Mouse (Mus musculus) ES-E14 (cell line): Measurements from ENCODE around the gene Adam17.

Experiments used
- HCFC1 ChIP-seq: IDR thresholded peaks from 2 replicates; pipeline ENCODE4 v1.6.1; 2012; ENCODE audit warnings: low read length, inconsistent platforms, borderline replicate concordance; ENCODE audit not compliant: insufficient read depth
- MAFK ChIP-seq: IDR thresholded peaks from 2 replicates; pipeline ENCODE4 v1.6.1; 2014; ENCODE audit warnings: mild to moderate bottlenecking, low read depth, low read length, inconsistent platforms; ENCODE audit not compliant: insufficient read depth
- ZC3H11A ChIP-seq: IDR thresholded peaks from 2 replicates; pipeline ENCODE4 v1.6.1; 2012; ENCODE audit warnings: low read depth, mild to moderate bottlenecking, inconsistent platforms, low read length, borderline replicate concordance

DNA sequence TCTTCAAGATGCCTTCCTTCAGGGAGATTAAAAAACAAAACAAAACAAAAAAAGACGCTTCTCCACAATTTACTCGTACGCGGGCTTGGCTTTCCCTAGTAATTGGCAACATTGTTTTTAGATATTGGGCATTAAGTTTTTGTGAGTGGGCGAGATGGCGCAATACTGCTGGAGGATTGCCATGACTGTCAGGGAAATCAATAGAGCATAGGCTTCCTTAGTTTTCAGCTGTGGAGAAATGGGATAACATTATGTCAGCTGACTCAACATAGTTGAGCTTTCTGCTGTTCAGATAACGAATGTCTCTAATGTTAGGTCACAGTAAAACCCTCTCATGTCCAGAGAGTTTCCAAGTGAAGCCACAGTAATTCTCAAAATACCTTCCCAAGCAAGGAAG is 56.6 kb downstream of the Adam17 start:
- TF ChIP-seq MAFK (no peak), HCFC1 (no peak), ZC3H11A (no peak)
